Mouse (Mus musculus) embryonic facial prominence, embryonic 10.5 days (tissue): ENCODE data around the gene Vps29. TPM values are rescaled to one million over a fixed set of nuclear protein-coding genes. Genes with fewer than 3 reads are reported as not detected.

Source experiments
- DNase-seq: peaks from one replicate; pipeline ENCODE4 v3.0.0-alpha.2; 2017; ENCODE audit warnings: low spot score
- H3K27ac ChIP-seq: fragments of 300-500 bp; sonication (generic); replicated peaks from 2 replicates; pipeline ENCODE4 v1.5.1; 2016; ENCODE audit warnings: mild to moderate bottlenecking
- H3K27me3 ChIP-seq: fragments of 300-500 bp; sonication (generic); replicated peaks from 2 replicates; pipeline ENCODE4 v1.6.1; 2016; ENCODE audit warnings: low read depth, mild to moderate bottlenecking; ENCODE audit not compliant: poor library complexity, severe bottlenecking
- H3K36me3 ChIP-seq: fragments of 300-500 bp; sonication (generic); replicated peaks from 2 replicates; pipeline ENCODE4 v1.6.1; 2016; ENCODE audit warnings: mild to moderate bottlenecking, moderate library complexity
- H3K4me1 ChIP-seq: fragments of 300-500 bp; sonication (generic); 2 replicates; pipeline ENCODE4 v1.6.1; 2016
- H3K4me3 ChIP-seq: fragments of 300-500 bp; sonication (generic); 2 replicates; pipeline ENCODE4 v1.5.1; 2016; ENCODE audit warnings: mild to moderate bottlenecking, moderate library complexity
- H3K9me3 ChIP-seq: fragments of 300-500 bp; sonication (generic); 2 replicates; pipeline ENCODE4 v1.6.1; 2016; ENCODE audit warnings: mild to moderate bottlenecking
- WGBS: fragments of 180-500 bp; shearing (Covaris S2); methylation state at CpG from one replicate; pipeline ENCODE4 v1.1.7; 2016; 5-methylcytosine and 5-hydroxymethylcytosine counted together
- polyA plus RNA-seq: library from polyadenylated mRNA; unstranded; fragments of >200 nt; fragmentation: Nextera tagmentation; extraction: Ambion mirVana; gene quantifications from 2 replicates; pipeline ENCODE4 v1.2.1, GENCODE M21; 2016

Vps29 gene
- polyA plus RNA-seq, 1 experiment from 2014 or later, result 197 TPM

GRCm38 (mm10) chr5:122319474-122320204 lies 34.5 kb upstream of the Vps29 start:
- Histone ChIP-seq H3K27me3 (no peaks in the 10 kb centered on the region), H3K36me3 (peaks cover 85% of the 10 kb centered on the region), H3K27ac (no peak overlapping the region), H3K9me3 (no peaks in the 10 kb centered on the region), H3K4me1 (peaks cover 4% of the 10 kb centered on the region; the same call in 1 of the 2 replicates), H3K4me3 (no peak overlapping the region)
- DNase-seq, result no peak
- 83% methylated on average over 14 of the region's 14 CpGs for WGBS

- no peak overlapping the region for H3K4me3 ChIP-seq
- peaks cover 85% of the 10 kb centered on the region for H3K36me3 ChIP-seq
- no peaks in the 10 kb centered on the region for H3K9me3 ChIP-seq
- no peaks in the 10 kb centered on the region for H3K27me3 ChIP-seq
- 72% methylated on average over 12 of the region's 12 CpGs for WGBS
- DNase-seq, result no peak
- H3K27ac ChIP-seq, result no peak overlapping the region
- no peaks in the 10 kb centered on the region for H3K4me1 ChIP-seq
Observed at GRCm38 (mm10) chr5:122320205-122320781, 33.9 kb upstream of the Vps29 start.

- 78% methylated on average over 8 of the region's 8 CpGs for WGBS
- DNase-seq, result peak; percentile 36
- Histone ChIP-seq H3K4me1 (no peaks in the 10 kb centered on the region), H3K27ac (no peak overlapping the region), H3K27me3 (no peaks in the 10 kb centered on the region), H3K9me3 (no peaks in the 10 kb centered on the region), H3K4me3 (no peak overlapping the region), H3K36me3 (peaks cover 77% of the 10 kb centered on the region)
Observed at GRCm38 (mm10) chr5:122323523-122323922, 30.6 kb upstream of the Vps29 start.

DNA sequence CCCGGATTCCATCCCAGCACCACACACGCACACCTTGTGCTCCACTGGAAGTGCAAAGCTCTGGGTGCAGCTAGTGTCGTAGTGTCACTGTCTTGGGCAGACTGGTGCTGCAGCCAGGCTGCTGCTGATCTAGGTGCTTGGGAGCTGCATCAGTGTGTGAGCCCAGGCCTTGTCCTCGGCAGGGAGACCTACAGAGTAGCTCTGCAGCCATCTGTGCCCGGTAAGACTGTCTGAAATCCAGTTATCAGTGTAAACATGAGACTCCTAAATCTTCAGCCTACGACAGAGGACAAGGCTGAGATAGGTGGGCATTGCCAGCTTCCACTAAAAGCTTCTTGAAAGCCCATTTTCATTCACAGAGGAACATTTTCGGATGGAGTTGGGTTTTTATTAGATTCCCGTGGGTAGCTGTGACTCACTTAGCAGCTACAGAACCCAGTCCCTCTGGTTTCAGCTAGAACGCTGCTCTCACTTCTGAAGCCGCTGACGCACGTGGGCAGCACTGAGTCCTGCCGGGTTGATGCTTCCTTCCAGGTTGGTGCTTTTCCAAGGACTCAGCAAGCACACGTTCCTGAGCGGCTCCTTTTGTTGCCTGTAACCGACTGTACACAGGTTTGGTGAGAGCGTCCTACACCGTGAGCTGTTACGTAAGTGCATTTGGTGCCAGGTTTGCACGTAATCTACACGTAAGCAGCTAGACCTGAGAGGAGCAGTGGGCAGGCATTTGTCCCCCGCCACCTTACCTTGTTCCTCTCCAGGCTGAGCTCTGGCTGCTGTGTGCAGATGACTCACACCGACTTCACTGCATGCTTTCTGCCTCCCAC lies 29.3 kb upstream of the Vps29 start:
- H3K36me3 ChIP-seq, result peaks cover 67% of the 10 kb centered on the region
- no peaks in the 10 kb centered on the region for H3K27me3 ChIP-seq
- 89% methylated on average over 23 of the region's 23 CpGs for WGBS
- no peaks in the 10 kb centered on the region for H3K9me3 ChIP-seq
- no peaks in the 10 kb centered on the region for H3K4me1 ChIP-seq
- no peak for DNase-seq
- H3K4me3 ChIP-seq, result no peak overlapping the region
- H3K27ac ChIP-seq, result no peak overlapping the region

DNA sequence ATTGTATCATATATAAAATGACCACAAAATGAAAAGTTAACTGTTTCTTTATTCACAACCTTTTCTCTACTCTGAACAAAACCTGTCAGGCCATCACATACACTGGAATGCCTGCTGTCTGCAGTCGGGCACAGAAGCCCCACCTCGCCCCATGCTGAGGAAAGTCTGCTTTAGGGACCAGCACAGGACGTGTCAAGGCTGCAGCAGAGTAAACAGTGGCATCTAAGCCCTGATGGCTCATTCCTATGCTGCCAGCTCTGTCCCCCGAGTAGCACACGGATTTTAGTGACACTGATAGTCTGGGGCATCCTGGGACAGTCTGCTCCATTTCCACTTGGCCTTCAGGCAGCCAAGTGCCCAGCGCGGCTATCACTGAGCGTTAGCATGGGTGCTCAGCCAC lies 28.7 kb upstream of the Vps29 start:
- DNase-seq, result no peak
- Histone ChIP-seq H3K36me3 (peaks cover 60% of the 10 kb centered on the region), H3K27ac (no peak overlapping the region), H3K4me3 (no peak overlapping the region), H3K9me3 (no peaks in the 10 kb centered on the region), H3K27me3 (no peaks in the 10 kb centered on the region), H3K4me1 (no peaks in the 10 kb centered on the region)
- 88% methylated on average over 8 of the region's 8 CpGs for WGBS

GRCm38 (mm10) chr5:122327283-122327682 lies 26.9 kb upstream of the Vps29 start:
- peaks cover 43% of the 10 kb centered on the region for H3K36me3 ChIP-seq
- H3K27me3 ChIP-seq, result no peaks in the 10 kb centered on the region
- H3K4me3 ChIP-seq, result no peak overlapping the region
- no peak overlapping the region for H3K27ac ChIP-seq
- H3K4me1 ChIP-seq, result no peaks in the 10 kb centered on the region
- H3K9me3 ChIP-seq, result no peaks in the 10 kb centered on the region
- DNase-seq, result no peak
- WGBS, result 89% methylated on average over 3 of the region's 3 CpGs

DNA sequence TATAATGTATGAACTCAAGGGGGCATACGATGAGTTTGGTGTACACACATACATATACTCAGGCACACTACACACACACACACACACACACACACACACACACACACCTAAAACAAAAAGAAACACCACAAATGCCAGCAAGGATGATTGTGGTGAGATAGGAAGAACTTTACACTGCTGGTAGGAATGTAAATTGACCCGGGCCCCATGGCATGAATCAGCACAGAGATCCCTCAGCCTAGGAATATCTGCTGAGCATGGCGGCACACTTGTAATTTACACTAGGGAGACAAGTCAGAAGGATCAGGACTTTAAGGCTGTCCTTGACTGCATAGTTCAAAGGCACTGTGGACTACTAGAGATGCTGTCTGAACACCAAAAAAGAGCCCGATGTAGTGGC lies 23.9 kb upstream of the Vps29 start:
- no peak for DNase-seq
- H3K9me3 ChIP-seq, result no peaks in the 10 kb centered on the region
- H3K27me3 ChIP-seq, result no peaks in the 10 kb centered on the region
- WGBS, result 90% methylated on average over 4 of the region's 4 CpGs
- H3K4me1 ChIP-seq, result no peaks in the 10 kb centered on the region
- H3K4me3 ChIP-seq, result no peak overlapping the region
- H3K27ac ChIP-seq, result no peak overlapping the region
- peaks cover 21% of the 10 kb centered on the region for H3K36me3 ChIP-seq

- 75% methylated on average over 3 of the region's 3 CpGs for WGBS
- DNase-seq, result no peak
- Histone ChIP-seq H3K9me3 (no peaks in the 10 kb centered on the region), H3K36me3 (no peaks in the 10 kb centered on the region), H3K27me3 (no peaks in the 10 kb centered on the region), H3K27ac (no peak overlapping the region), H3K4me3 (no peak overlapping the region), H3K4me1 (no peaks in the 10 kb centered on the region)
Observed at GRCm38 (mm10) chr5:122334682-122335081, 19.5 kb upstream of the Vps29 start.

DNA sequence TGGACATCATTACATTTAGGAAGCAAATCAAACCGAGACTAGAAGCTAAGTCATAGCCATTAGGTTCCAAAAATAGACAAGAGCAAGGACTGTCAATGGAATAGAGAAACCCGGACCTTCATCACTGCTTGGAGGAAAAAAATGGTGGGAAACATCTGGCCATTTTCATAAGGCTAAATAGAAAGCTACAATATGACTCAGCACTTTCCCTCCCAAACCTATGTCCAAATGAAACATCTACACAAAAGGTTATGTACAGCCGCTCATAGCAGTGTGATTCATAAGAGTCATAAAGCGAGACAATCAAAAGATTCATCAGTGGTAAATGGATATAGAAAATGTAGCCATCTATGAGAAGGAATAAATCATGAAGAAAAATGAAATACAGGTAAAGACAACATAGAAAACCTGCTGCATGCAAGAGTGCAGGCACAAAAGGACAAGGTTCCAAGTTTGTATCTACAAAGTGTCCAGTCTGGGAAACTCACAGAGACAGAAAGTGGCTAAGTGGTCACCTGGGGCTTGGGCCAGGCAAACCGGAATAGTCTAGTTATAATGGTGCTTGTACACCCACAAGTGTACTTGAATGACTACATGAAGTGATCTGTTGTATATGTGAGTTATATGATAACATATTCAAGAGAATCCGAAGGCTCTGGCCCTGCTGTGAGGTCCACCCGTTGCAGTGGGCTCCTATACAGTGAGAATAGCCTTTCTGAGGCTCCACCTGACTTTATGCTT lies 17.4 kb upstream of the Vps29 start:
- WGBS, result 92% methylated on average over 7 of the region's 7 CpGs
- no peak overlapping the region for H3K4me3 ChIP-seq

DNA sequence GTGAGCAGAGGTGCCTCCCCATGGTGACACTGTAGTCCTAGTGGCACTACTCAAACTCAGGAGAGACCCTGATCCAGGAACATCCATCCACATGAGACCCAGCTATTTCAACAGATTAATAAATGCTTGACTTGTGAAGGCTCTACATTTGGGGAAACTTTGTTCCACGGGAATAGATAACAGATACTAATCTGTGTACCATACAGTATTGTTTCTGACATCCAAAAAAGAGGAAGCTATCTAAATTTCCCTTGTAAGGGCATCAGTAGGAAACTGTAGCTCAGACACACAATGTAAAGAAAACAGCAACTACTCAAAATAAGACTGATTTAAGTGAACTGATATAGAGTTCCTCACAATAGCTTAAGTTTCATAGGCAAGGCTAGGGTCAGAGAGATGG lies 11.3 kb upstream of the Vps29 start:
- 79% methylated on average over 1 of the region's 1 CpGs for WGBS
- no peaks in the 10 kb centered on the region for H3K27me3 ChIP-seq

More for the DNA sequence above, 17.4 kb upstream of the Vps29 start:
- H3K27me3 ChIP-seq, result no peaks in the 10 kb centered on the region
- H3K36me3 ChIP-seq, result no peaks in the 10 kb centered on the region; the same call in 1 of the 2 replicates
- no peaks in the 10 kb centered on the region for H3K9me3 ChIP-seq
- H3K4me1 ChIP-seq, result no peaks in the 10 kb centered on the region
- DNase-seq, result no peak
- no peak overlapping the region for H3K27ac ChIP-seq

GRCm38 (mm10) chr5:122343768-122344167 lies 10.4 kb upstream of the Vps29 start:
- no peaks in the 10 kb centered on the region; the same call in 1 of the 2 replicates for H3K36me3 ChIP-seq
- no peaks in the 10 kb centered on the region for H3K9me3 ChIP-seq
- 59% methylated on average over 7 of the region's 7 CpGs for WGBS
- no peaks in the 10 kb centered on the region for H3K4me1 ChIP-seq
- H3K27ac ChIP-seq, result no peak overlapping the region
- no peaks in the 10 kb centered on the region for H3K27me3 ChIP-seq
- no peak overlapping the region for H3K4me3 ChIP-seq
- no peak for DNase-seq

More for the DNA sequence above, 11.3 kb upstream of the Vps29 start:
- Histone ChIP-seq H3K4me1 (no peaks in the 10 kb centered on the region), H3K27ac (no peak overlapping the region), H3K4me3 (no peak overlapping the region), H3K36me3 (no peaks in the 10 kb centered on the region; the same call in 1 of the 2 replicates), H3K9me3 (no peaks in the 10 kb centered on the region)
- no peak for DNase-seq

GRCm38 (mm10) chr5:122344260-122344659 lies 9.9 kb upstream of the Vps29 start:
- peak; percentile 83 for DNase-seq
- no peaks in the 10 kb centered on the region for H3K4me1 ChIP-seq
- no peaks in the 10 kb centered on the region for H3K9me3 ChIP-seq
- 10% methylated on average over 5 of the region's 5 CpGs for WGBS
- H3K36me3 ChIP-seq, result no peaks in the 10 kb centered on the region; the same call in 1 of the 2 replicates
- H3K4me3 ChIP-seq, result no peak overlapping the region
- no peak overlapping the region for H3K27ac ChIP-seq
- no peaks in the 10 kb centered on the region for H3K27me3 ChIP-seq
